Mouse (Mus musculus): Measurements from ENCODE around the gene Cd82.

The Cd82 gene

DNA sequence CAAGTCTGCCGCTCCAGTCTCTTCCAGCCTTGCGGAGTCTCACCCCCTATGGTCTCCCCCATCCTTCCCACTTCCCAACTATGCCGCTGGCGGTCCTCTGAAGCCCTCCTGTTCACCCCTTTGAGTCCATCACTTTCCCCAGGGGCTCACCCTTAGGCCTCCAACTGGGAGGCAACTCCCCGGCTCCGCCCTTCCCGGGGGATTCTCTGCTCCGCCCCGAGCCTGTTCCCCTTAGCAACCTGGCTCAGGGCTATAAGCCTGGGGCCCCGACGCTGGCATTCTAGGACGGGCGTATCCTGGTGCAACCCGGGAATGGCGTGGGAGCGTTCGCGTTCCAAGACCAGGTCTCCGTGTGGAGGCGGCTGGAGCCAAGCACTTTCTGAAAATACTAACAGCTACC is at the start of gene Cd82:
Gene Cd82, minus strand, starts transcription at position 381 of the 400 bp plus-strand sequence.
- no peak for DNase-seq (ENCODE audit: low spot score in 2 of 2)

DNA sequence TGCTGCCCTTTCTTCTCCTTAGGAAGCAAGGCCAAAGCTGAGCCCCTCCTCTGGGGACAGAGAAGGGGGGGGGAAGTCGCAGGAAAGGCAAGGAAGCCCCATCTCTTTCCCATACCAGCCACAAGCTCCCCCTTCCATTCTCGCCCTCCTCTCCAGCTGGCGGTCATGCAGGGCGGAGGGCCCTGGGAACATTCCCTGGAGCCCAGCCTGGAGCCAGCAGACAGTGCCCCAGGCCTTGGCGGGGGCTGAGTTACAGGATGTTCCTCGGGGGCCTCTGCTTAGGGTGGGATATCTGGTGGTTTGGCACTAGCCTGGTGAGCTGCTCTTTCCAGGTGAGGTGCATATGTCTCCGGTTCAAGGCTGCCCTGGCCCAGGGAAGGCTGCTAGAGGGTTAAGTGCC is 49.2 kb upstream of the Cd82 start:
- no peak for DNase-seq (ENCODE audit: low spot score in 2 of 2)

DNA sequence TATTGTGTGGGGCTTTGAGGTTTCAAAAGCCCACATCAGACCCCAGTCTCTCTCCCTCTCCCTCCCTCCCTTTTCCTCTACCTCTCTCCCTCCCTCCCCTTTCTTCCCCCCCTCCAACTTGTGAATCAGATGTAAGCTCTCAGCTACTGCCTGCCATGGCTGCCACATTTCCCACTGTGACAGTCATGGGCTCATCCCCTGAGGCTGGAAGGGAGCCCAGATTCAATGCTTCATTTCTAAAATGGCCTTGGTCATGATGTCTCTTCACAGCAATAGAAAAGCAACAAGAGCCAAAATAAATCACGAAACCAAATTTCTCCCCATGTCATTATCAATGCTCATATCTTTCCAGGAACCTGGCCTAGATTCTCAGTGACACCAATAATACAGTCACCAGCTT is 47.9 kb upstream of the Cd82 start:
- no peak for DNase-seq (ENCODE audit: low spot score in 2 of 2)

DNA sequence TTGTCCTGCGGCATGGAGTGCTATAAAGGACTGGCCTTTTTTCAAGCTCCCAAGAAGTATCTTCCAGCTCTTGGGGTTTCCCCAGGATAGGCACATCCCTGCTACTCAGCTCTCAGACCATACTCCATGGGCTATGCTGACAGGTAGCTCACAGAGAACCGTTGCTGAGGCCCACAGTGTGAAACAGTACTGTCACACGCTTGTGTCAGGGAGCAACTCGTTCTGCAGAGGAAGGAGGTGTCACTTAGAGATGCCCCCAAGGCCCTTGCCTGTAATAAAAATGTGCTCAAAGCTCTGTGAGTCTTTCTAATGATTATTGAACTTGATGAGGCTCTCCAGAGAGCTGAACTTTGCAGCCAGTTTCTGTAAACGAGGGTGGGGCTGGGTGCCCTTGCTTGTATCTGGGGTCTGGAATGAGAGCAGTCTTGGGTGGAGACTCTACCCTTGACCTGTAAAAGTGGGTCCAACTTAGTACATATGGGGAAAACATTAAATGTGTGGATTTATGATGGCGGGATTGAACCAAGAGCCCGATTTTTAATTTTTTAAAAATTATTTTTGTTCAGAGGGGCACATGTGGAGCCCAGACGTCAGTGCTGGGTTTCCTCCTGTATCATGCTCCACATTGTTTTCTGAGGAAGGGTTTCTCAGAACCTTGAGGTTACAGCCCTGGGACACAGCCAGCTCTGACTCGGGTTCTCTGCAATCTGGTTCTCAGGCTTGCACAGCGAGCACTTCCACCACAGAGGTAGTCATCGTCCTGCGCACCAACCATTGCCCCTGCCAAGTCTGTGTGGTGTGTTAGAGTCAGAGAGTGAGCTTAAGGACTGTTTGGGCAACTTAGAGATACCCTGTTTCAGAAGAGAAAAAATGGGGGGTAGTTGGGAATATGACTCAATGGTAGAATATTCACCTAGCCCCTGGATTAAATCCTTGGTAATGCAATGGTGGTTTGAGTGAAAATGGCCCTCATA is 47.1 kb upstream of the Cd82 start:
- no peak for DNase-seq (ENCODE audit: low spot score in 2 of 2)

DNA sequence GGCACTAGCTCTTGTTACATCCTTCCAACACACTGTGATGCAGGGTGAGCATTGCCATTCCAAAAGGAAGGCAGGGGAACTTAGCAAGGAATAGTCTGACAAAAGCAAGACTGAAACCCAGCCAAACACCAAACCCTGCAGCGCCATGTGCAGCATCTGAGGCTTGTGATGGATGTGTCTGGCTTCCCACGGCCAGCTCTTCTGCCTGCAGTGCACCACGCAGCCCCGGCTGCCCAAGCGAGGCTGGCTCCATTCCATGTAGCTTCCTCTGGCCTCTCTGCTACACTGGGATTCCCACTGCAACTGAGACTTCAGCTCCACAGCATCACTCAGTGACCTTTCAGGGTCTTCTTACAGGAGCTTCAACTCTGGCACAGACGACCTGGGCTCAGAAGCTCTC is 42.2 kb upstream of the Cd82 start:
- peak in 1 of 2 experiments; percentile 21 for DNase-seq (ENCODE audit: low spot score in 2 of 2)

DNA sequence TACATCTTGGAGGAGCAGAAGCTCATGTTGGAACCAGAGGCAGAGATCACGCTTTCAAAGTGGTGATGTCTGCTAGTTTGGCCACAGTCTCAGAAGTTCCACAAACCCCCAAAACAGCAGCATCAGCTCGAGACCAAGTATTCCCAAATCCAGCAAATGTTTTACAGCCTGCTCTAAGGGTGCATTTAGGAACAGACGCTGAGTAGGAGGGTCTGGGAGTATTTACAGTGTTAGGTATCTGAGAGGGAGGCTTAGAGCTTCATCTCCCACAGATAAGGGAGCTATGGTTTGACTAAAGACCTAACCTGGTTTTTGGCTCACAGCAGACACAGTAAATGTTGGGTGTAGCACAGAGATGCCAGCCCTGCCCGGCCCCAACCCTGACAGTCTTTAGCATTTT is 40.4 kb upstream of the Cd82 start:
- DNase-seq (ENCODE audit: low spot score in 2 of 2), result no peak

DNA sequence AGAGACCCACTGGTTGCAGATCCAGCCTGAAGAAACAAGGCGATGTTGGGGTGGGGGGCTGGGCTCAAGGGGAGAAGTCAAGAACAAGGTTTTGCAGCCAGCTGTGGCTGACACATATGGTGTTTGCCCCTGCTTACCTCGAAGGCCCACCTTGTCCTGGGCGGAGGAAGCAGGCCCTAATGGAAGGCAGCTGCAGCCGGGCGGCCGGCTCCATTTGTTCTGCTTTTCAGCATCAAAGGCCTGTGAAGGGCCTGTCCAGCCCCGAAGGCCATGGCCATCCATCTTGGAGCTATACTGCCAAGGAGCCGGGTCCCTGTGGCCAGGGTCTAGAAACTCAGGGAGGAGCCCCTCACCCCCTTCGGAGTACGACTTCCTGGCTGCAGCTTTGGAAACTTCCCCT is 38.4 kb upstream of the Cd82 start:
- no peak for DNase-seq (ENCODE audit: low spot score in 2 of 2)

DNA sequence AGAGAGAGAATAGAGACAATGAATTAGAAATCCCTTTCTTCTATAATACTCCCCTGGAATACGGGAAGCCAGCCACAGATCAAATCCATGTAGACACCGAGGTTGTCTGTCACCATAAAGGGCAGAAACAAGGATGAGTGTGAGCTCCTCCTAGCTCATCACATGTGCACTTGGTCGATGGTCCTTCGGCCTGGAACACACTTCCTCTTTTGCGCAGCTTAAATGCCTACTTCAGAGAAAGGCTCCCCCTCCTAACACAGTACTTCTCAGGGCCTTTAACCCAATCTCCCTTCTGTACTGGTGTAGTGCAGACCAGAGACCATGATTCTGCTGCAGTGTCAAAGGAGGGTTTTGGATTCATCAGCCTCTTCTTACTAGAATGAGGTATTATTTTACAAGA is 34.3 kb upstream of the Cd82 start:
- DNase-seq (ENCODE audit: low spot score in 2 of 2), result no peak

DNA sequence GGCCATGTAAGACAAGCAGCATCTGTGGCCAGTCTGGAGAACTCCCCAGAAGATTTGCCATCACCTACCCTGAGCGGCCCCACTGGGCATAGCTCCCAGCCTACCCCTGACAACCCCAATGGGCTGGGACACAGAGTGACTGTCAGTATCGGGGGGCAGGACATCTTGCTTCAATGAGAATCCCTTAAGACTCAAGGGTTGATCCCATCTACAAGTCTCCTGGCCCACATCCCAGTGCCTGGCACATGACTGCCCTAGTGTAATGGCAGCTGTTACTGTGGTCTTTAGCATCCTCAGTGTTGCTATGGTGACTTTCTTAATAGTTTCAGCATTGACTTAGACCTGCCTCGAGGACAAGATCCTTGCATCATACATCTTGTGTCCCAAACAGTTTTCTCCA is 32.2 kb upstream of the Cd82 start:
- DNase-seq (ENCODE audit: low spot score in 2 of 2), result no peak

DNA sequence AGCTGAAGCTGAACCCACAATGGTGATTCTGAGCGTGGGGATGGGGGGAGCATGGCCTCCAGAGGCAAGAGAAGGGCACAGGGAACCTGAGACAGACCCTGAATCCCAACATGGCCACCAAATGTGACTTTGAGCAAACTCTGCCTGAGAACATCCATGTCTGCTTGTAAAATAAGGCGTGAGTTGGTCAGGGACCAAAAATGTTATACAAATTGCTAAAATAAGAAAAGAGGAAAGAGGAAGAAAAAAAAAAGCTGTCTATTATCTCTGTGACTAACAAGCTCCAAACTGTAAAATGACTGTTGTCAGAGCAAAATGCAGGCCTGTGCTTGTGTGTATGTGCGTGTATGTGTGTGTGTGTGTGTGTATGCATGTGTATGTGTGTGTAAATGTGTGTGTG is 30.6 kb upstream of the Cd82 start:
- no peak for DNase-seq (ENCODE audit: low spot score in 2 of 2)

DNA sequence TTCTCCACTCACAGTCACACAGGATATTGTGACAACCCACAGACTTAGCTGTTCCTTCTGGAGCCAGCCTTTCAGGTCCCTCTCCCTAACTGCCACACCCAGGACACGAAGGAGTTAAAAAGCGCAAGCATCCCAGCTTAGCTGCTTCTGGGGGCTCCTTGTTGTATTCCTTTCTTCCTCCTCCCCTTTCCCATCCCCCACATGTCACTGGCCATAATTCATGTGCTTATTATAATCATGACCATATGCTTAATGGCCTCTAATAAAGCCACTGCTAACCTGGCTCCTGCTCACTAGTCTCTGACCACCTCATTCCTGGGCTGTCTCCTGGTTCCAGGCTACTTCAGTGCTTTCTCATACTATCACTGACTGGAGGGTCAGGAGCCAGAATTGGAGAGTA is 27.6 kb upstream of the Cd82 start:
- no peak for DNase-seq (ENCODE audit: low spot score in 2 of 2)

DNA sequence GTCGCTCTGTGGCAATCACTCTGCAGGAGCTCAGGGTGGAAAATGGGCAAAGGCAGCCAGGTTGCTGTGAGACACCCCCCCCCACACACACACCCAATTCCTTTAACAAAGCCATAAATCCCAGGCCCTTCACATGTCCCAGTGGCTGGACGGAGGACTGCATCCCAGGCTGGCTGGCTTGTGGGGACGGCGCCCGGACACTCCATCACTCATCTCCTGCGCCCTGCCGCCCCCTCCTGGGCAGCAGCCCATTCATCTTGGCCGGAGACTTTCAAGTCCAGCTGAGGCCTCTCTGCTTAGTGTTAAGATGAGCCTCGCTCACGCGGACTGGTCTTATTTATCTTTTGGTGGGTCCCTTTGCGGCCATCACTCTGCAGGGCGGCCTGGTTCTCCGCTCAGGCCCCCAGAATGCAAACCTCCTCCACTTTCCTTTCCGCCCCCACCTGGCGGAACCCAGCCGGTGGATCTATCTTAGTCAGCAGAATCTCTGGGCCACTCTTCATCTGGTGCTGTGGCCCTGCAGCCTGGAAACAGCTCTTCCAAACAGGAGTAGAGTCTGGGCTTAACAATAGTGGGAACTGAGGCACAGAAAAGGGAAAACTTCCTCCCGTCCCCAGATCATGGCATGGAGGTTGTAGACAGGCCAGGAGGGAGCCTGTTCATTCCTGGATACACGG is 26.1 kb upstream of the Cd82 start:
- no peak for DNase-seq (ENCODE audit: low spot score in 2 of 2)

DNA sequence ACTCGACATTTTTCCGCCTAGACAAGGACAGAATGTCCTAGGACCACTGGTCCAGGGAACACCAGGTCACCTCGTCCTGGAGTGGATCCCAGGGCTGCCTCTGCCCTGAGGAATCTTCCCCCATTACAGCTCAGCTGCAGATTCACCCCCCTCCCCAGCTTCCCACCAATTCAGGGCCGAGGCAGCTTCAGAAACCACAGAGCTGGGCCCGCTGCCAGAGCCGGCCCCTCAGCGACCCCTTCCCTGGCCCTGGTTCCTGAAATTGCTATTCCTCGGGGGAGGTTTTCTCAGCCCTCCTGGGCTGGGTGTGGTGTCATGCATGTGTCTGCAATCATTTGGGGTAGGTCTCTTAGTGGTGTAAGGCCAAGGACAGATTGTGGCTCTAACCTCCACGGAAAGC is 22.5 kb upstream of the Cd82 start:
- DNase-seq (ENCODE audit: low spot score in 2 of 2), result no peak

DNA sequence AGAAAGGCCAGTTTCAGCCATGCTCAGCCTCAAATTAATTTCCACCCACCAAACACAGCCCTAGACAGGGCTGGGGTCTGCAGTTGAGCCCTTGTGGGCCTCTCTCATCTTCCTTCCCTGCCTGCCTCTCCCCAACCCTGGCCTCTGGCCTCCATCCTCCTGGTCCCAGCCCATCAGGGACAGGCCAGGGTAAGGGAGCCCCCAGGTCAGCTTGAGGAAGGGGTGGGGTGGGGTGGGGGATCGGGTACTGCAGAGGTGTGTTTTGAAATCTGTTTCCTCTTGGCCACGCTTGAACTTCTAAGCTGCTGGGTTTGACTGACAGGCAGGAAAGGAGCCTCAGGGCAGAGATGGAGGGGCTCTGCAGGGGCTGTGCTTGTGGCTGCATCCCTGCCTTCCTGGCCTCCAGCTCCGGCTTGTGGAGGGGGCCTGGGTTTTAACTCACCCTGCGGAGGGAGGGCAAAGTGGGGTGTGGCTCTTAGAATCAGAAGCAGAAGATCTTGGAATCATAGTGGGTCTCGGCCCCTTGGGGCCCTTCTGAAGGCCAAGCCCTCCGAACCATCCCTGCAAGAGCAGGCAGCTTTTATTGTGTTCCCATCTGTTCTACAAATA is 19.2 kb upstream of the Cd82 start:
- DNase-seq (ENCODE audit: low spot score in 2 of 2), result no peak

DNA sequence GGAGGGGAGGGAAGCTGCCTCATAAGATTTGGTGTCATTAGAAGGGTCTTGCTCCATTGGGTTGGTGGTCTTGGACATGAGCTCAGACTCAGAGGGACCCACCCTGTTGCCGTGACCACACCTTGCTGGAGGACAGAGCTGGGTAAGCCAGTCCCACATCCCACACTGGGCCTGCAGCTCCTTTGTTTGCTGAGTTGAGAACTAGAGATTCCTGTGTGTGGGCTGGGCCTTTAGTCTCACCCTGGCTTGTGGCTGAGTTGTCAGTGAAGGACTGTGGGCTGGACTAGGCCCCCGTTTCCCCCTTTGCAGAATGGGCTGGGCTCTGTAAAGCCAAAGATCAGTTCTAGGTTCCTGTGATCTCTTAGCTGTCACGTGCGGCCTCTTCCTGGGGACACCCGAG is 15.8 kb upstream of the Cd82 start:
- no peak for DNase-seq (ENCODE audit: low spot score in 2 of 2)

DNA sequence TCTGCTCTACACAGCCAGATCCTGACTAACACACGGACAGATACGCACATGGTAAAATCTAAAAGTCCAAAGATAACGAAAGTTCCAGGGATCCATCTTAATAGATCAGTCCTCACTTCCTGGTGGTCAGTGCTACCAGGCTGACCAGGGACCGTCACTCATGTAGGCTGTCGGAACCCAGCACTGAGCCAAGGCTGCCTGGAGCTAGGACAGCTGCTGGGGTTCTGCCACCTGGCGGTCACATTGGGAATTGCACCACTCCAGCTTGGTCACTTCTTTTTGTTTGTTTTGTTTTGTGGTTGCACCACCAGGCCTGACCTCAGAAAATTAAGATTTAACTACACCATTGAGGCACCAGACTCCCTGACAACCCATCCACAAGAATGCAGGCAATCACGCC is 14.6 kb upstream of the Cd82 start:
- DNase-seq (ENCODE audit: low spot score in 2 of 2), result peak; percentile 35 to 48

DNA sequence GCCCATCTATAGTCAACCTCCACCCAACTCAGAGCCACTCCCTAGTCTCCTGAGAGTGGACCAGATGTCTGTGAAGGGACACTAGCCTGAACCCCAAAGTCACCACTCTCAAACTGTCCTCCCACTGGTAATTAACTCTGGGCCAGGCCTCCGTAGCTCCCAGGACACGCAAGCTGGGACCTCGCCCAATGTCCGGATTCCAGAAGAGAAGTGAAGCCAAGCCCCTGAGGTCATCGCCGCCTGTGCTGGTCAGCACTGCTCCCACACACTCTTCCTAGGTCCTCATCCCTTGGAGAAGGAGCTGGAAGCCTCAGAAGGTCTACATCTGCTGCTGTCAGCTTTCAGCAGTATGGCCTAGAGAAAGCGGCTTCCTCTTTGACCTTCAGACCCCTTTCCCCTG is 13.5 kb upstream of the Cd82 start:
- no peak for DNase-seq (ENCODE audit: low spot score in 2 of 2)

DNA sequence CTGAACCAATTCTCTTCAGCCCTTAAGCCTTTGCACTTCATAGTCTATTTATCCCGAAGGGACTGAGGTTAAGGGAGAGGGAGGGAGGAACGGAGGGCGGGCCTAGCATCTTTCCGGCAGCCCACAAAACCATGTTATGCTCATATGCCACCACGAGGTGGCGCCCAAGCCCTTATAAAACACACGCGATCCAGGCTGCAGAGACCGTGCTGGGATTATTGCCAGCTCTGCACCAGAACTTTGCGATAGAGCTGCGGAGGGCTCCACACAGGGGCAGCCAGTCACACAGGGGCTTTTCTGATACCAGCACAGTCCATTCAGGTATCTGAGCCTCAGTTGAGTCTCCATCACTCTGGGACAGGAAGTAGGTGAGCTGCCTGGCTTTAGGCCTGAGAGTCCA is 12.1 kb upstream of the Cd82 start:
- DNase-seq (ENCODE audit: low spot score in 2 of 2), result peak; percentile 90 to 91

DNA sequence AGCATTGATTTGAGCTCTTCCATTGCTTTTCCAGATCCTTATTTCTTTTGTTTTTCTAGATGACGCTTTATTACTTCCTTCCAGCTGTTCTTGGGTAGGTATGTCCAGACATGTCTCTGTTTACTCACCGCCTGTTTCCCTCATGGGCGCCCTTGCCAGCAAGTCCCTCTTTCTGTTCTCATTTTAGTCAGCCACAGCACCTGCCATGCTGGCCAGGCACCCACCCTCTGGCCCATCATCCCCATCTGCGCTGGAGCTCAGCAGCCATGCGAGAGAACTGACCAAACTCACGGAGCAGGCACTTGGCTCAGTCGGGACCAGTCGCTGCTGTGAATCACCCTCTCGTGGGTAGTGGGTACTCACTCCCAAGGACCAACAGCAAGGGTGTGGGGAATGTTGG is 11.0 kb upstream of the Cd82 start:
- no peak for DNase-seq (ENCODE audit: low spot score in 2 of 2)

DNA sequence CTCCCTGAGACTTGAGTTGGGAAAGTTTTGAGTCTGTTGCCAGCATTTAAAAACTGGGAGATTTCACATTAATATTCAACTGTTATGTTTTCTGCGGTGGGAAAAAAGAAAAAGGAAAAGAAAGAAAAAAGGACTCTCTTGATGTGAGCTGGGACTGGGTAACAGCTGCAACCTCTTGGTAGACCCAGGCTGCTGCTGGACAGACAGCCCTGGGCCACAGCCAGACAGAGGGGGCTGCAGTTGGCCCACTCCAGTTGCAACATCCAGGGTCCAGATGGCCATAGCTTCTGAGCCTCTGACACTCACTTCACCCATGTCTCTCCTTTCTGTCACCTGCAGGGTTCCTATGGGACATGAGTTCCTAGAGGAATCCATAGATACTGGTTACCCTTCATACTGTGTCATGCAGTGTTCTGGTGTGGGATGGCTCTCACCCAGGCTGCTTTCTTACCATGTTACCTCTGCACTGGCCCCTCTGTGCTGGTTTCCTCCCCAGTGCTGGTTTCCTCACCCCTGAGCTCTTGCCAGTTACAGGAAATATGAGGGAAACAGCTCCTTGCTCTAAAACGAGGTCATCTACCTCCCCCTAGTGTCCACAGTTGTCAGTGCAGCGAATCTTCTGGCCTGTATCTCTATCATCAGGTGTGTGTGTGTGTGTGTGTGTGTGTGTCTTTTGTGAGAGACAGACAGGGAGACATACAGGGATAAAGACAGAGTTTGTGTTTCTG is 8.1 kb upstream of the Cd82 start:
- peak; percentile 84 for DNase-seq (ENCODE audit: low spot score in 2 of 2)

DNA sequence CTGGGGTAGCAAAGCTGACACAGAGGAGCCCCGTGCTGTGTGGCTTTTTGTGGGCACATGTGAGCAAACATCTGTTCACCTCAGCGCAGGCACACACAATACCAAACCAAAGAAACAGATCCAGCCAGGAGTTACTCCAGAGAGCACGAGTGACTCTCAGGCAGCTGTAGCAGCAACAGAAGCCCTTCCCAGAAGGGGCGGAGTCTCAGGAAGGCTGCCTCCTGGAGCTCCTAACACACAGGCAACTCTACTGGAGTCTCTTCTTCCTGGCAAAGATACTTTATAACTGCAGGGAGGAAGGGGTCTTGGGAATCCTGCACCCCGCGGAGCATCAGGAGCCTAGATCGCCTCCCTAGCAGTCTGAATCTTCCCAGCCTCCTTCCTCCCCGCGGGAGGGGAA is 7.2 kb upstream of the Cd82 start:
- DNase-seq (ENCODE audit: low spot score in 2 of 2), result peak in 1 of 2 experiments; percentile 22

DNA sequence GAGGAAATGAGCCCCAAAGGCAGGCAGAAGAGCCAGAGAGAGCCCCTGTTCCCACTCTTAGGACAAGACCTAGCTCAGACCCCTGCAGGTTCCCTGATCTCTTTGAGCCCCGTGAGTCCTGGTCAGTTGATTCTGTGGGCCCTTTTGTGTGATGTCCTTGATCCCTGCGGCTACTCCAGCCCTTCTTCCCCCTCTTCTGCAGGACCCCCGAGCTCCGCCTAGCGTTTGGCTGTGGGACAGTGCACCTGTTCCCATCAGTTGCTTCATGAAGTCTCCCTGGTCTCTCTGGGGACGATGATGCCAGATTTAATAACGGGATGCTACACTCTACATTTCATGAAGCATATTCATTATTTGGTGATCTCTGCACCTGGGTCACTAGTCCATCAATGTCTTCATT is 6.2 kb upstream of the Cd82 start:
- DNase-seq (ENCODE audit: low spot score in 2 of 2), result no peak
